Mouse (Mus musculus) stomach, embryonic 16.5 days (tissue): Measurements from ENCODE around the gene Pafah1b3. TPM values are rescaled to one million over a fixed set of nuclear protein-coding genes. Genes with fewer than 3 reads are reported as not detected.

Source experiments
- ATAC-seq: fragments of 200-750 bp; cut with Nextera tagmentation; 2 replicates; pipeline ENCODE4 v1.8.0; 2017; ENCODE audit warnings: moderate number of reproducible peaks, moderate TSS enrichment; ENCODE audit not compliant: insufficient read depth, low FRiP score
- H3K27ac ChIP-seq: fragments of 300-500 bp; sonication (generic); 2 replicates; pipeline ENCODE4 v1.5.1; 2014; ENCODE audit warnings: low read length
- H3K27me3 ChIP-seq: fragments of 300-500 bp; sonication (generic); 2 replicates; pipeline ENCODE4 v1.6.1; 2014; ENCODE audit warnings: low read length, control low read depth, mixed read lengths; ENCODE audit not compliant: control insufficient read depth, insufficient read depth
- H3K36me3 ChIP-seq: fragments of 300-500 bp; sonication (generic); 2 replicates; pipeline ENCODE4 v1.6.1; 2014; ENCODE audit warnings: low read length; ENCODE audit not compliant: control insufficient read depth, insufficient read depth
- H3K4me1 ChIP-seq: fragments of 300-500 bp; sonication (generic); 2 replicates; pipeline ENCODE4 v1.6.1; 2014; ENCODE audit warnings: low read length, control low read depth, mixed read lengths; ENCODE audit not compliant: control insufficient read depth, insufficient read depth
- H3K4me2 ChIP-seq: fragments of 300-500 bp; sonication (generic); 2 replicates; pipeline ENCODE4 v1.6.1; 2014; ENCODE audit warnings: low read depth, low read length, mixed read lengths
- H3K4me3 ChIP-seq: fragments of 300-500 bp; sonication (generic); replicated peaks from 2 replicates; pipeline ENCODE4 v1.5.1; 2014; ENCODE audit warnings: mild to moderate bottlenecking, low read length
- H3K9ac ChIP-seq: fragments of 300-500 bp; sonication (generic); 2 replicates; pipeline ENCODE4 v1.6.1; 2014; ENCODE audit warnings: low read length
- H3K9me3 ChIP-seq: fragments of 300-500 bp; sonication (generic); replicated peaks from 2 replicates; pipeline ENCODE4 v1.6.1; 2016; ENCODE audit warnings: low read length, control low read depth; ENCODE audit not compliant: control insufficient read depth
- WGBS: fragments of 180-500 bp; shearing (Covaris S2); extraction: QIAGEN DNeasy Blood & Tissue Kit; methylation state at CpG from one replicate; pipeline ENCODE4 v1.1.7; 2014; 5-methylcytosine and 5-hydroxymethylcytosine counted together
- polyA plus RNA-seq: library from polyadenylated mRNA; unstranded; fragments of >200 nt; fragmentation: Nextera tagmentation; extraction: Ambion mirVana; gene quantifications from 2 replicates; pipeline ENCODE4 v1.2.1, GENCODE M21; 2015

The Pafah1b3 gene
- polyA plus RNA-seq, 1 experiment from 2014 or later, result 186 TPM

- peaks cover 34% of the 10 kb centered on the region for H3K4me1 ChIP-seq
- ATAC-seq, result no peak
- 78% methylated on average over 8 of the region's 8 CpGs for WGBS
Observed at GRCm38 (mm10) chr7:25286989-25287388, 10.8 kb downstream of the Pafah1b3 start.

GRCm38 (mm10) chr7:25285511-25286238, 12.1 kb downstream of the Pafah1b3 start:
- H3K9me3 ChIP-seq, result no peaks in the 10 kb centered on the region
- H3K27ac ChIP-seq, result no peak overlapping the region
- no peak overlapping the region for H3K4me3 ChIP-seq
- H3K4me1 ChIP-seq, result peaks cover 35% of the 10 kb centered on the region
- no peaks in the 10 kb centered on the region for H3K27me3 ChIP-seq
- no peak overlapping the region for H3K4me2 ChIP-seq
- no peak overlapping the region for H3K9ac ChIP-seq
- WGBS, result 90% methylated on average over 20 of the region's 20 CpGs
- ATAC-seq, result no peak
- peaks cover 45% of the 10 kb centered on the region for H3K36me3 ChIP-seq

More at GRCm38 (mm10) chr7:25286989-25287388, 10.8 kb downstream of the Pafah1b3 start:
- Histone ChIP-seq H3K4me3 (no peak overlapping the region), H3K36me3 (peaks cover 50% of the 10 kb centered on the region), H3K4me2 (no peak overlapping the region), H3K9me3 (no peaks in the 10 kb centered on the region), H3K27me3 (no peaks in the 10 kb centered on the region), H3K27ac (no peak overlapping the region), H3K9ac (no peak overlapping the region)

GRCm38 (mm10) chr7:25284766-25285165, 13.0 kb downstream of the Pafah1b3 start:
- peaks cover 40% of the 10 kb centered on the region for H3K4me1 ChIP-seq
- ATAC-seq, result no peak
- WGBS, result 64% methylated on average over 5 of the region's 5 CpGs
- H3K9me3 ChIP-seq, result no peaks in the 10 kb centered on the region
- no peak overlapping the region for H3K27ac ChIP-seq
- H3K36me3 ChIP-seq, result peaks cover 37% of the 10 kb centered on the region
- no peak overlapping the region for H3K4me3 ChIP-seq
- peak overlapping the region; percentile 88; the same call in 1 of the 2 replicates for H3K9ac ChIP-seq
- no peaks in the 10 kb centered on the region for H3K27me3 ChIP-seq
- H3K4me2 ChIP-seq, result peak overlapping the region; percentile 83

- no peaks in the 10 kb centered on the region for H3K9me3 ChIP-seq
- no peaks in the 10 kb centered on the region for H3K27me3 ChIP-seq
- H3K27ac ChIP-seq, result peak overlapping the region; percentile 100
- peak overlapping the region; percentile 83 for H3K4me2 ChIP-seq
- H3K9ac ChIP-seq, result peak overlapping the region; percentile 88
- H3K4me1 ChIP-seq, result peaks cover 43% of the 10 kb centered on the region
- H3K36me3 ChIP-seq, result peaks cover 31% of the 10 kb centered on the region
- H3K4me3 ChIP-seq, result peak overlapping the region; percentile 65
- 53% methylated on average over 2 of the region's 2 CpGs for WGBS
- no peak for ATAC-seq
Observed at GRCm38 (mm10) chr7:25284171-25284570, 13.6 kb downstream of the Pafah1b3 start.

GRCm38 (mm10) chr7:25283637-25284036, 14.1 kb downstream of the Pafah1b3 start:
- 7% methylated on average over 5 of the region's 5 CpGs for WGBS
- no peaks in the 10 kb centered on the region for H3K27me3 ChIP-seq
- ATAC-seq, result no peak
- H3K9me3 ChIP-seq, result no peaks in the 10 kb centered on the region
- peaks cover 25% of the 10 kb centered on the region for H3K36me3 ChIP-seq
- H3K9ac ChIP-seq, result peak overlapping the region; percentile 88
- H3K4me1 ChIP-seq, result peaks cover 43% of the 10 kb centered on the region
- peak overlapping the region; percentile 65 for H3K4me3 ChIP-seq
- peak overlapping the region; percentile 83 for H3K4me2 ChIP-seq
- peak overlapping the region; percentile 100 for H3K27ac ChIP-seq

- Histone ChIP-seq H3K27me3 (no peaks in the 10 kb centered on the region), H3K27ac (peak overlapping the region; percentile 100), H3K4me1 (peaks cover 46% of the 10 kb centered on the region), H3K9ac (peak overlapping the region; percentile 88), H3K4me3 (peak overlapping the region; percentile 65), H3K4me2 (peak overlapping the region; percentile 83), H3K9me3 (no peaks in the 10 kb centered on the region), H3K36me3 (peaks cover 17% of the 10 kb centered on the region)
- no peak for ATAC-seq
- WGBS, result under 1% methylated on average over 34 of the region's 36 CpGs
Observed at GRCm38 (mm10) chr7:25282731-25283211, 15.0 kb downstream of the Pafah1b3 start.

- under 1% methylated on average over 95 of the region's 108 CpGs for WGBS
- Histone ChIP-seq H3K4me3 (peak overlapping the region; percentile 65), H3K27ac (peak overlapping the region; percentile 100), H3K9me3 (no peaks in the 10 kb centered on the region), H3K36me3 (peaks cover 10% of the 10 kb centered on the region), H3K27me3 (no peaks in the 10 kb centered on the region), H3K9ac (peak overlapping the region; percentile 89), H3K4me1 (peaks cover 53% of the 10 kb centered on the region), H3K4me2 (peak overlapping the region; percentile 83)
- ATAC-seq, result peak; percentile 78
Observed at GRCm38 (mm10) chr7:25281734-25282601, 15.8 kb downstream of the Pafah1b3 start.

- Histone ChIP-seq H3K9me3 (no peaks in the 10 kb centered on the region), H3K36me3 (peaks cover 7% of the 10 kb centered on the region), H3K9ac (peak overlapping the region; percentile 89), H3K4me2 (peak overlapping the region; percentile 83), H3K27ac (peak overlapping the region; percentile 100), H3K4me1 (peaks cover 54% of the 10 kb centered on the region), H3K4me3 (peak overlapping the region; percentile 65), H3K27me3 (no peaks in the 10 kb centered on the region)
- 11% methylated on average over 12 of the region's 12 CpGs for WGBS
- ATAC-seq, result peak; percentile 2
Observed at GRCm38 (mm10) chr7:25281166-25281733, 16.5 kb downstream of the Pafah1b3 start.
